Mouse (Mus musculus) right cerebral cortex, postnatal 4 days (tissue): ENCODE measurements around the gene Prrg1.
"Not testable (repeated sequence)": the region's sequence is repeated elsewhere in the genome, so short reads cannot be mapped to it uniquely, and the experiment has no call there.

Source experiments
- DNase-seq: peaks from one replicate; pipeline ENCODE4 v3.0.0-alpha.2; 2022

Prrg1 gene

GRCm38 (mm10) chrX:78583202-78584004 lies at the start of gene Prrg1:
Gene Prrg1, minus strand, starts transcription at chrX:78583896.
- peak; percentile 61 for DNase-seq

- no peak for DNase-seq
Observed at GRCm38 (mm10) chrX:78605814-78606213, 22.1 kb upstream of the Prrg1 start.

- no peak for DNase-seq
Observed at GRCm38 (mm10) chrX:78593138-78593537, 9.4 kb upstream of the Prrg1 start.

- DNase-seq, result peak; percentile 56
Observed at GRCm38 (mm10) chrX:78582854-78583201, 868 bp downstream of the Prrg1 start.

GRCm38 (mm10) chrX:78563451-78563850 lies 20.2 kb downstream of the Prrg1 start:
- no peak for DNase-seq

GRCm38 (mm10) chrX:78553399-78553798 lies 30.3 kb downstream of the Prrg1 start:
- no peak for DNase-seq

- no peak for DNase-seq
Observed at GRCm38 (mm10) chrX:78552704-78553103, 31.0 kb downstream of the Prrg1 start.

- DNase-seq, result no peak
Observed at GRCm38 (mm10) chrX:78547696-78548095, 36.0 kb downstream of the Prrg1 start.

GRCm38 (mm10) chrX:78539734-78540133 lies 44.0 kb downstream of the Prrg1 start:
- DNase-seq, result no peak

GRCm38 (mm10) chrX:78538632-78539316 lies 44.9 kb downstream of the Prrg1 start:
- no peak for DNase-seq

- no peak for DNase-seq
Observed at GRCm38 (mm10) chrX:78518301-78518700, 65.4 kb downstream of the Prrg1 start.

- no peak for DNase-seq
Observed at GRCm38 (mm10) chrX:78482987-78483386, 100.7 kb downstream of the Prrg1 start.

GRCm38 (mm10) chrX:78479710-78480109 lies 104.0 kb downstream of the Prrg1 start:
- no peak for DNase-seq

GRCm38 (mm10) chrX:78434357-78434756 lies 149.3 kb downstream of the Prrg1 start:
- no peak for DNase-seq

GRCm38 (mm10) chrX:78403346-78403745 lies 180.3 kb downstream of the Prrg1 start:
- DNase-seq, result not testable (repeated sequence)
